Mouse (Mus musculus) frontal cortex, adult (tissue): ENCODE data around the gene Rnf10.
A peak's percentile ranks its signal among the peaks of the same experiment; 100 is the strongest.

ENCODE experiments used
- ATAC-seq: cut with Nextera tagmentation; 2 replicates; pipeline ENCODE4 v1.9.2; 2017; ENCODE audit warnings: mild to moderate bottlenecking, moderate library complexity, mixed read lengths; ENCODE audit not compliant: low TSS enrichment

Gene Rnf10

GRCm38 (mm10) chr5:115235323-115235771 is 37.4 kb downstream of the Rnf10 start:
- peak; percentile 25; the same call in 1 of the 2 replicates for ATAC-seq

- 0 out of 2 replicates have a peak, but pooled peaks have one; percentile 1 for ATAC-seq
Measured at GRCm38 (mm10) chr5:115234519-115234918, 38.2 kb downstream of the Rnf10 start.

GRCm38 (mm10) chr5:115233031-115233780 is 39.5 kb downstream of the Rnf10 start:
- ATAC-seq: no peak

- peak; percentile 3; the same call in 1 of the 2 replicates for ATAC-seq
Measured at GRCm38 (mm10) chr5:115232516-115232915, 40.2 kb downstream of the Rnf10 start.

- peak; percentile 25 for ATAC-seq
Measured at GRCm38 (mm10) chr5:115231552-115232120, 41.1 kb downstream of the Rnf10 start.

GRCm38 (mm10) chr5:115230830-115231551 is 41.7 kb downstream of the Rnf10 start:
- ATAC-seq: peak; percentile 64

GRCm38 (mm10) chr5:115222485-115222884 is 50.2 kb downstream of the Rnf10 start:
- ATAC-seq: no peak

GRCm38 (mm10) chr5:115220931-115221640 is 51.6 kb downstream of the Rnf10 start:
- peak; percentile 87 for ATAC-seq

GRCm38 (mm10) chr5:115217998-115218397 is 54.7 kb downstream of the Rnf10 start:
- peak; percentile 45; the same call in 1 of the 2 replicates for ATAC-seq

GRCm38 (mm10) chr5:115215273-115216185 is 57.2 kb downstream of the Rnf10 start:
- ATAC-seq: peak; percentile 35; the same call in 1 of the 2 replicates

- ATAC-seq: peak; percentile 46; the same call in 1 of the 2 replicates
Measured at GRCm38 (mm10) chr5:115214864-115215263, 57.8 kb downstream of the Rnf10 start.

- peak; percentile 76 for ATAC-seq
Measured at GRCm38 (mm10) chr5:115212861-115213260, 59.8 kb downstream of the Rnf10 start.

- ATAC-seq: 0 out of 2 replicates have a peak, but pooled peaks have one; percentile 26
Measured at GRCm38 (mm10) chr5:115212451-115212850, 60.2 kb downstream of the Rnf10 start.

GRCm38 (mm10) chr5:115210380-115210779 is 62.3 kb downstream of the Rnf10 start:
- ATAC-seq: no peak

- no peak for ATAC-seq
Measured at GRCm38 (mm10) chr5:115208601-115209000, 64.1 kb downstream of the Rnf10 start.

GRCm38 (mm10) chr5:115207892-115208291 is 64.8 kb downstream of the Rnf10 start:
- peak; percentile 56; the same call in 1 of the 2 replicates for ATAC-seq

GRCm38 (mm10) chr5:115207244-115207643 is 65.5 kb downstream of the Rnf10 start:
- ATAC-seq: no peak

- peak; percentile 57; the same call in 1 of the 2 replicates for ATAC-seq
Measured at GRCm38 (mm10) chr5:115204562-115205311, 68.0 kb downstream of the Rnf10 start.

GRCm38 (mm10) chr5:115203735-115204561 is 68.8 kb downstream of the Rnf10 start:
- peak; percentile 66 for ATAC-seq
